Mouse (Mus musculus) liver, adult (tissue): ENCODE results near the gene Lrrc8e.

Experiments
- GATA4 ChIP-seq: IDR thresholded peaks from 2 replicates; pipeline ENCODE4 v1.6.1; 2014; ENCODE audit warnings: mild to moderate bottlenecking, low read length; ENCODE audit not compliant: insufficient replicate concordance

Gene Lrrc8e

DNA sequence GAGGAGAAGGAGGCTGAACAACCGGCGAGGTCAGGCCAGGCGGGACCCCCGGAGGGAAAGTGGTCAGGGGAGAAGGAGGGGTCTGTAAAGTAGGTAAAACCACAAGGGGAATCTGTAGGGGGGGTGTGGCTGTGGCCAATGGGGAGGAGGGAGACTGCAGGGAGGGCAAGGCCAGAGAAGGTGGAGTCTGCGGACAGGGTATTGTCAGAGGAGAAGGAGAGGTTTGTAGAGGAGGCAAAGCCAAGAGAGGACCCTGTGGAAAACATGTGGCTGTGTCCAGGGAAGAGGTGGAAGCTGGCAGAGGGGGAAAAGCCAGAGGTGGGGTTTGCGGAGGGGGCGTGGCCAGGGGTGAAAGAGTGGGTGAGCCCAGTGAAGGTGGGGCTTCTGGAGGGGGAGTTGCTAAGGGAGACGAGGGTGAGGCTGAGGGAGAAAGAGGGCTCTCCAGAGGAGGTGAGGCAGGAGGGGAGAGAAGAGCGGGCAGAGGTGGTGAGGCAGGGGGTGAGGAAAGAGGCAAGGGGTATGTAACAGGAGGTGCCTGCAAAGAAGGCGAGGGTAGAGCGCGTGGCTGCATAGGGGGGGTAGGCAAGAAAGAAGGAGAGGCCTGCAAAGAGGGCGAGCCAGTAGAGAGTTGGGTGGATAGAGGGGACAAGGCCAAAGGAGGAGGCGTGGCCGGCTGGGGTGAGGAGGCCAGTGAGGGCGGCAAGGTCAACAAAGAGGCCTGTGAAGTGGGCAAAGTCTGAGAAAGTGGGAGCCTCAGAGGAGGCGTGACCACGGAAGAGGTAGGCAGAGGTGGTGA, 13.2 kb upstream of the Lrrc8e start:
- no peak for TF ChIP-seq GATA4

DNA sequence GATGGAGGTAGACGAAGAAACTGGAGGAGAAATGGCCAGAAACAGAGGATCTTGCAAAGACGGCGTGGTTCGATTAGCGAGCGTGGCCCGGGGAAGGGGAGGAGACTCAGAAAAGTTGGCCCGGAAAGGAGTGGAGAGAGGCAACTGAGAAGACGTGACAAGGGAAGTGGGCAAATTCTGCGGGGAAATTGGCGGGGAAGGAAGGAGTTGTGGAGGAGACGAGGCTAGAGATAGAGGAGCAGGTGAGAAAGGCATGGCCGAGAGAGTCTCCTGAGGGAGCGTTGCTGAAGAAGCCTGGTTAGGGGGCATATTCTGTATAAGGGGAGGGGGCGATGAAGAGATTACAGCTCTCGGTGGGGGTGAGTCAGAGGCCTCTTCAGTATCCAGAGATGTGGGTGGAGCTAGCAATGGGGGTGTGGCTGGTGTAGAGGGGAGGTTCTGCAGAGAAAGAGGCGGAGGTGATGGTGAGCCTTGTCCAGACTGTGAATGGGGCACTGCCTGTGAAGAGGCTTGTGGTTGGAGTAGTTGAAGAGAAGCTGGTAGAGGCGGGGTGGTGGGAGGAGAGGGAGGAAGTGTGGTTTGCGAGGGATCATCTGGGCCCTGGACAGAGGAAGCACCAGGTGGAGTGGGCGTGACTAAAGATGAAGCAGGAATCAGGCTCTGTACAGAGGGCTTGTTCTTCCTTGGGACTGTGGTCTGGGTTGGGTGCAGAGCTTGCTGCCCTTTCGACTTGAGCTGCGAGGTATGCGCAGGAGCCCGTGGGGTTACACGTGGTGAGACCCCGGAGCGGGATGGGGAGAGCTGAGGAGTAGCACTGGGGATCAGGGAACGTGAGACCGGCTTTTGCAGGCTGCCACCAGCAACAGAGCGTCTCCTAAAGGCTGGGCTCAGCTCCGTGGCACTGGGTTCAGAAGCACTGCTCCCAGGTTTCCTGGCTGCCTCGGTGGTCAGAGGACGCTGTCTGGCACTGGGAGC, 12.3 kb upstream of the Lrrc8e start:
- no peak for TF ChIP-seq GATA4

DNA sequence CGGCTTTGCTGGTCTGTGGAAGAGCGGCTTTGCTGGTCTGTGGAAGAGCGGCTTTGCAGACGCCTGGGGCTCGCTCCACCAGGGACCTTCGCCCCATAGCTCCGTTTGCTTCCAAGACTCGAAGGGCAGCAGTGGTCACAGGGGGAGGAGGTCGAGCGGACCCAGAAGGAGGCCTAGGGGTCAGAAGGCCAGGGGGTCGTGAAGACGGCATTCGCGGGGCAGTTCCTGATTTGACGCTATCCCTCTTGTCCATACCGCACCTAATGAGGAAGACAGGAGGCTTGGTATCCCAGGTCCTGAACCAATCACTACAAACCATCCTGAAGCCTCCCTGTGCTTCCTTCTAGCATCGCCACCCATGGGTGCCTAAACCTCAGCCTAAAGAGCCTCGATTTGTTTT, 10.3 kb upstream of the Lrrc8e start:
- TF ChIP-seq GATA4, result no peak

DNA sequence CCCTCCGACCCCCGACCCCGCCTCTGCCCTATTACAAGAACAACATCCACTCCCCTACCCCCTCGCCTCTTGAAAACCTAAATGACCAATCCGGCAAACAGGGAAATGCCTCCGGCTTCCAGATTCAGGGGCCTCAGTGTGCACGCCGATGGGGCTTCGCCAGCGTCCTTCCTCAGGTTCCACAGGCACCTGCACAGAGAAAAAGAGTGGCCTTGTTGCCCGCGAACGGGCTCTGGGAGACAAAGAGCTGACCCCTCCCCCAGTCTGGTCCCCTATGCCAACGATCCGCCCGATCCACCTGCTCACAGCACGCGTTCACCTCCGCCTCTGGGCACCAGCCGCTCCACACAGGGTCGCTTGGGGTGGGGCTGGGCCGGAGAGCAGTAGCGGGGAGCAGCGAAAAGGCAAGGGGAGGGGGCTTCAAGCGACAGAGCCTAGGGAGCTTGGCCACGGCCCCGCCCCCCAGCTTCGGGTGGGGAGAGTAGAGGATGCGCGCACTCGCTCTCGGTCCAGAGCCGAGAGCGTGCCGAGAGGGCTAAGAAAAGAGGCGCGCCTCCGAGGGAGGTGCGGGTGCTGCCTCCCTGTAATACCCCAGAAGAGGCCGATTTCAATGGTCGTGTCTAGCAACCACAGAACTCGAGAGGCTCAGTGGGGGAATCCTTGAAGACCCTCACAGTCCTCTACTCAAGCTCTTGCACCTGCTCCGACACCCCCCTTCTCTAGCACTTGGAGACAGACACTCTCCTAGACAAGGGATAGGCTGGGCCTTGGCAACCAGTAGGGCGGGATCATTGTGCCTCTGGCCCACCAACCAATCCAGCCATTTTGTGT, 9.6 kb upstream of the Lrrc8e start, which contains the start of gene Prr36:
Gene Prr36, minus strand, starts transcription at position 669 of the 831 bp plus-strand sequence.
- TF ChIP-seq GATA4, result no peak

DNA sequence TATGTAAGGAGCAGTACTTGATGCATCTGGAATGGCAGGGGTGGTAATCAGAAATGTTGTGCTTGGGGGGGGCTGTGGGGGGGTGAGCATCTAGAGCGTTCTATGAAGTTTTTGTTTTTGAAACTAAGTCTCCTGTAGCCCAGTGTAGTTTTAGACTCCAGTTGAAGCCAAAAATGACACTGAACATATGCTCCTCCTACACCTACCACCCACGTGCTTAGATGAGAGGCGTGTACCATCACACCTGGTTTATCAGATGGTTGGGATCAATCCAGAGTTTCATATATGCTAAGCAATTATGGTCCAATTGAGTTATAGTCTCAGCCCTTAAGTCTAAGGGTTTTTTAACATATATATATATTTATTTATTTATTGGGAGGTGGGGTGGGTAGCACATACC, 7.0 kb upstream of the Lrrc8e start:
- TF ChIP-seq GATA4, result no peak

DNA sequence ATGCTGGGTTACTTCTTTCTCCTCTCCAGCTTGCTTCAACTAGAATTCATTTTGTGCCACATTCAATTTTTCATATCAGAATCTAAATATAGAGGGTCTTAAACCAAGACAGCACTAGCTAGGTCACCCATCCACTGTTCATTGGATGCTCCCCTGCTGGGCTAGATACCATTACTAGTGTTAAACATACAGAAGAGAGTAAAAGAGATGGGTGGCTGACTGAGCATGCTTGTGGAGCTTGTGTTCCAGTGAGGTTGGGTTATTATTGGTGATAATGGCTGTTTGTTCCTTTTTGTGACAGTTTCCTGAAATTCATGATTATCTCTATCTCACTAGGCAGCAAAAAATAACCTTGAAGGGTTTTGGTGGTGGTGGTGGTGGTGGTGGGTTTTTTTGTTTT, 4.6 kb upstream of the Lrrc8e start:
- TF ChIP-seq GATA4, result no peak

DNA sequence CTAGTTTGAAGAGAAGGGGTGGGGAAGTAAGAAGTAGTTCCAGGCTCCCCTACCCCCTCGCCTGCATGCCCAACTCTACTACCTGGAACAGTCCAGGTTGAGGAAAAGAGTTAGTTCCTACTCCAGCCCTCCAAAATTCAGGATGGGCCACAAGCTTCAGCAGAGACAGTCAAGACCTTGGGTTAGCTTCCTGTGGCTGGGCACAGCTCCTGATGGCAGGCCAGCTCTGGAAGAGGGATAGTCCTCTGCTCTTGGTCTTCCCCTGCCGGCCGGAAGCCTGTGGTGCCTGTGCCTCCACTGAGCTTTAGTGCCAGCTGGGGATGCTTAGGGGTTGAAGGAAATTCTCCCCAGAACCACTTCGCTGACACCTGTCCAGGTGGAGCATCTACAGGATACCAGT, 304 bp upstream of the Lrrc8e start:
- no peak for TF ChIP-seq GATA4

DNA sequence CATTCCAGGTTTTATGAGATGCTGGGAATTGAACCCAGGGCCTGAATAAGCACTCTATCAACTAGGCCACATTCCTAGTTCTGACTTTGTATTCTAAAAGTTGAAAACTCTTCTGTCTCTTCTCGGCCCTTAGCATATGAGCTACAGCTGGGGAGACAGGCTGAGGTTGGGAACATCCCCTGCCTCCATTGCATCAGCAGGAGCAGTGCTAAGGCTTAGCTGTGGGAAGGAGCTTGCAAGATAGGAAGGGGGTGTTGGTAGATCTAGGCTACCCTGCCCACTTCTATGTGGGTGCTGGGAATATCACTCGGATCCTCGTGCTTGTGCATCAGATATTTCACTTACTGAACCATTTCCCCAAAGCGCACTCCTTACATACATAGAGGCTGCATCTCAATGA, 1.3 kb downstream of the Lrrc8e start:
- no peak for TF ChIP-seq GATA4

DNA sequence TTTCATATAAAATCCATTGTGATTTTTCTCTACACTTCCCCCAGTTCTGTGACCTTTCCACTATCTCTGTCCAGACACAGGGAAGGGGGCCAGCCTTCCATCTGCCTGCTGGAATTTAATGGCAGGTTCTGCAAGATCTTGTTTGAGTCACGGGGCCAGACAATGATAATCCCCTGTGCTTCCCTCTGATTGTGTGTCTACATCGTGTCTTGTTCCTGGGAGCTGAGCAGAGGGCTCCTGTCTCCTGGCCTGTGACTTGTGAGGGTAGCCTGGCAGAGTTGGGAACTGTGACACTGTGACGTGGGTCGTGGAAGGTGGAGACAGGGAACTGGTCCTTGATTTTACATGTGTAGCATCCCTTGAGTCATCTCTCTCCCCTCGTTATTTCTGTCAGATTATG, 3.2 kb downstream of the Lrrc8e start:
- TF ChIP-seq GATA4, result no peak

DNA sequence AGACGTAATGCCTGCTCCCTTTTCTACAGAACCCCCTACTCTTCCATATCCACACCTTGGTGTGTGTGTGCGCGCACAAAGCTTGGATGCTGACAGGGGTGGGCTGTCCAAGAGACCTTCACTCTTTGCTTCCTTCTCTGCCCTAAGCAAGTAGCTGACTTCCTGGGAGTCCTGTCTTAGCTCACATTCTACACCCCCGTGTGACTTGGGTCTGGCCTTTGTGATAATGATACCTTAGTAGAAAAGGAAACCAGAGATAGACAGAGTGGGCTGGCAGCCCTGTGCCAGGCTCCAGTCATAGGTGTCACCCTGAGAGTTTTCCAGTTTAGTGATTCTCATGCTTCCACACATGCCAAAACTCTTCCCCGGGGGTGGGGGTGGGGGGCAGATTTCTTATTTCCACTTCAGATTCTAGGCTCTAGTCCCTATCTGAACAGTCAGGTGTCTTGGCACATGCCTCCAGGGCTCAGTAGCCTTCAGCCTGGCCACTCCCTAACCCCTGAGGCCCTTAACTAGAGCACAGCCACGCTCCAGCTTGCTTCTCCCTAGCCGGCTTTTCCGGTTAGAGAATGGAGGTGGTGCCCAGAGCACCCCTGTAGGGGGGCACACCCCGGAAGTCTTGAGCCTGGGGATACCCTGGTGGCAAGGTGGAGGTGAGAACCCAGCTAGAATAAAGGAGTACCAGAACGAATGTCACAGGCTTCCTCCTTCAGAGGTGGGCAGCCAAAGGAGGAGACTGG, 4.2 kb downstream of the Lrrc8e start:
- TF ChIP-seq GATA4, result no peak

DNA sequence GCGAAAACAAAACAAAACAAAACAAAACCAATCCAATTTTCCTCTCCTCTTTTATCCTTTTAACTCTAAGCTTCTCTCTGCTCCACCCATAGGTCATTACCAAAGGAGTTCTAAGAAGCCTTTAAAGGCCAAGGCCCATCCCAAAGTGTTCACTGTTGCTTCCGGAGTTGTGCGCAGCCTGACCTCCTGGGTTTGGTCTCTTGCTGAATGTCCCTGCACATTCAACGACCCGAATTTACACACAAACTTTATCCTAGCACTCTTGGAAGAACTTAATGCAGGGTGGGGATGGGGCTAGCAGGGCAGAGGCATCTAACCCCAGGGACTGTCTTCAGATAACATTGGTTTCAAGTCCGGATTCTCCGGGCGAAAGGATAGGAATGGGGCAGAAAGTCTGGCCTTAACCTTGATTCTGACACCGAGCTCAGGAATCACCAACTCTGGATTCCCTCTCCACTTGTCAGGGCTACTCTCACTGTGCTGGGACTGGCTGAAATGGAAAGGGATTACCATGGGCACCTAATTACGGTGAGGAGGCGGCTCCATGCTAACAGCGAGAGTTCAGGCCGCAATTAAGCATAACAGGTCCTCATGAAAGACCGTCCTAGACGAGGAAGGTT, 11.3 kb downstream of the Lrrc8e start:
- no peak for TF ChIP-seq GATA4

DNA sequence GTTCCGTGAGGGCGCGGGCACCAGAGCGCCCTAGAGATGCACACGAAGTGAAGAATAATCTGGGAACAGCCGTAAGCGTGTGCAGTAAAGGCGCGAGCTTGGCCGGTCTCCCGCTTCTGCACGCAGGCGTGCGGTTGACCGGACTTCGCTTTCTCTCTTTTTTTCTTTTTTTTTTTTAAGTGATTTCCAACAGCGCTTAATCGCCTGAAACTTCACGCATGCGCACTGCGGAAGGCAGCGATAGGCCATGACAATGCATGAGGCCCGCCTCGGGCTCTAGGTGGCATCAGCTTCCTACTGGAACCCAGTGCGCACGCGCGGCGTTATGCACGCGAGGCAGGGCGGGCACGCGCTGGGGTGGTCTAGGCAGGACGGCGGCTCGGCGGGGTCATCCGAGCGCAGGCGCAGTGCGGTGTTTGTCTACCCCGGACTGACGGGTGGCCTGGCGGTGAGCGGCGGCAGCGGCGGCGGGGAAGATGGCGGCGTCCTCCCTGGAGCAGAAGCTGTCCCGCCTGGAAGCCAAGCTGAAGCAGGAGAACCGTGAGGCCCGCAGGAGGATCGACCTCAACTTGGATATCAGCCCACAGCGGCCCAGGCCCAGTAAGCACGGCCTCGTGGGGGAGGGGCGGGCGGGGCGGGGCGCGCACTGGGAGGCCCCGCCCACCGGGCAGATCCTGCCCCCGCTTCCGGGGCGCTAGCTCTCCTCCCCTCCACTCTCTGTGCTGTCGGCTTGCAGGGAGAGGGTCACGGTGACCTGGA, 12.0 kb downstream of the Lrrc8e start, which contains the start of the genes Map2k7 and Gm49320:
Gene Map2k7, plus strand, starts transcription at position 307 of the 759 bp plus-strand sequence.
Gene Gm49320, plus strand, starts transcription at position 432 of the 759 bp plus-strand sequence.
- peak; percentile 19; the same call in 1 of the 2 replicates for TF ChIP-seq GATA4

DNA sequence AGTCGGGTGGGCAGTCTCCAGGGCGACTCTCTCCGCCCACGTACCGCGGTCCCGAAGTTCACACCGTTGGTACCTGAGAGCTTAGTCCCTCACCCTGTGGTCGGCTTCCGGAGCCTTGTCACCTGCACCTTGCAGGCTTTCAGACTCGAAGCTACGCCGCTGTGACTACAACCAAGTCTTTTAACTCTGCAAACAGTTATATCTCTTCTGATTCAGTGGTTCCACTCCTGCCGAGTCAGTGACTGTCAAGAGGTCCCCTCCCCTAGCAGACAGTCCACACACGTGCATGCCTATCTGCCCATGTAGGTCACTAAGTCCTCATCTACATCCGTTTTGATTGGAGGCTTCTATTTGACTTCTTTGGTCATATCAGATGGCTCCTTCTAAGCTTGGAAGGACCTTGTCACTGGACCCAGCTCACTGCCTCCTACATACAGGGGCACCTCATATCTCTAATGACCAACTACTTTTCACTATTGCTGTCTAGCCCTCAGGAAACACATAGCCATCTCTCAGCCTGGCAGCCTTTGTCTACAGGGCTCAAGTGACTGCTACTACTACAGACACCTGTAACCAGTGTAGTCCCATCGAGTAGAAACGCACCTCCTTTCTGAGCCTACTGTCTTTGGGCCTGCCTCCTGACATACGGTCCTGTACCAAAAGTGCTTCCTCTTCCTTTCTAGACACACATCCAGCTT, 12.7 kb downstream of the Lrrc8e start:
- no peak for TF ChIP-seq GATA4

DNA sequence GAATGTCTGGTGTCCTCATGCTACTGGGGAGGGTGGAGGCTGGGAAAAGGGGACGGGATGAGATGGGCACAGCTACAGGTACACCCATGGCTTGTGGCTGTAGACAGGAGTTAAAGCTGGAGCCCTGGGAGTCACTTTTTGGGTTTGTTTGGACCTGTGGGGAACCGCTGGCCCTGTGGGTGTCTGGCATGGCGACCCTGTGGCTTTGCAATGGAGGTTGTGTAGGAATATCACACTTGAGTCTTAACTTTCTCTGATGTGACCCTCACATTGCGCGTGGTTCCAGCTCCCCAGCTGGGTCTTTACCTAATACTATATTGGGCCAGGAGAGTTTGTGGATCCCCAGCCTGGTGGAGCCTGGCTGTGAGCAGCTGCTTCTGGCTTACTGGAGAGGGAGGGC, 18.4 kb downstream of the Lrrc8e start:
- TF ChIP-seq GATA4, result no peak
